Mouse (Mus musculus) Muller cell, postnatal 12 days (primary cell): ENCODE measurements around the gene Nucb1.
"Not testable (repeated sequence)": the region's sequence is repeated elsewhere in the genome, so short reads cannot be mapped to it uniquely, and the experiment has no call there.

Source experiments
- DNase-seq: peaks from one replicate; pipeline ENCODE4 v3.0.0-alpha.2; 2015; ENCODE audit errors: inconsistent ontology term

The Nucb1 gene

DNA sequence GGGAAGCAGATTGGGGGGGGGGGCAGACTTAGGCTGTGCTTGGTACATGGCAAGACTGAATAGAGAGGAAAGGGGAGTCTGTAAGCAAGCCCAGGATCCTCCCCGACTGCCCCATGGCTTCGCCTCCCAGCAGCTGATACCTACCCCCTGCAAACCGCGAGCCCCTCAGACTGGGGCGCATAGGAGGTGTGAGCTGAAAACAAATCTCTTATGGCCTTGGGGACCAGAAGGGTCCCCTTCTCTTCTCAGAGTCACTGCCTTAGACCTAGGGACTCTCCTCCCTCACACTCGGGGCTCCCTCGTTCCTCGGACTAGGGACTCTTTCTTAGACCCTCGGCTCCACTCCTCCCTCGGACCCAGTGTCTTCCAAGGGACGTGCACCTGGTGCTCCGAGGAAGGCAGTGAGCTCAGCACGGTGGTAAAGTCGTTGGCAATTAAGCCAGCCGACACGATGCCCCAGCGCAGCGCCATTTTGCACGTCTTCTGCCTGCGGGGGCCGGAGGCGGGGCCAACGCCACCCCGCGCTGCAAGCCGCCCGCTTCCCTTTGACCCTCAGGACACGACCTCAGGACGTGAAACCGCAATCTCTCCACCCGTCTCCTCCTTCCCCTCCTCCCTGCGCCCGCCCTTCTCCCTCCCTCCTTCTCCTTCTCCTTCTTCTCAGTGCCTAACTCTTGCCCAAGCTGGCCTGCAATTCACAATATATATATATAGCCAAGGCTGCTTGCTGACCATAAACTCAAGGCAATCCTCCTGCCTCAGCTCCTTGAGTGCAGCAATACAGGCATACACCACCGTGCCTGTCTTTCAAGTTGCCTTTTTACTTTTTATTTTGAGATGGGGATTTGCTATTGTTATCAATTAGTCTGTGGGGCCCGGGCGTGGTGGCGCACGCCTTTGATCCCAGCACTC lies 21.7 kb downstream of the Nucb1 start, which contains the start of gene Dhdh:
Dhdh (minus strand) TSS at position 513 of the 912 bp plus-strand sequence.
- no peak for DNase-seq

DNA sequence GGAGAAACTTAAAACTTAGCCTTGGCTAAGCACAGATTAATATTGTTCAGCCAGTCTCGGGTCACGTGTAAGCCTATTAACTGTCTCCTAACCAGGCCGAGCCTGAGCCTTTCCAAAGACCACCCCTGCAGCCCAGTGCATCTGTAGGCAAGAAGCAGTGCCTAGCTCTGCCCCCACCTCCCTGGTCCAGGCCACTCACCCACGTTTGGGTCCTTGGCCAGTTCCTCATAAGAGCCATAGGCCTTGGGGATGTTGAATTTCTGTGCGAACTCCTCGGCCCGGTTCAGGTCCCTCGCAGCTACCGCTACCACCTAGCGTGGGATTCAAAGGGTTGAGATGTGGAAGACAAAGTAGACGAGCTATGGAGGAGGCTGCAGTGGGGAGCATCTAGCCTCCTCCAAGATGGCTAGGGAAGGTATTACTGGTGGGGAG lies 22.3 kb downstream of the Nucb1 start:
- DNase-seq, result no peak

DNA sequence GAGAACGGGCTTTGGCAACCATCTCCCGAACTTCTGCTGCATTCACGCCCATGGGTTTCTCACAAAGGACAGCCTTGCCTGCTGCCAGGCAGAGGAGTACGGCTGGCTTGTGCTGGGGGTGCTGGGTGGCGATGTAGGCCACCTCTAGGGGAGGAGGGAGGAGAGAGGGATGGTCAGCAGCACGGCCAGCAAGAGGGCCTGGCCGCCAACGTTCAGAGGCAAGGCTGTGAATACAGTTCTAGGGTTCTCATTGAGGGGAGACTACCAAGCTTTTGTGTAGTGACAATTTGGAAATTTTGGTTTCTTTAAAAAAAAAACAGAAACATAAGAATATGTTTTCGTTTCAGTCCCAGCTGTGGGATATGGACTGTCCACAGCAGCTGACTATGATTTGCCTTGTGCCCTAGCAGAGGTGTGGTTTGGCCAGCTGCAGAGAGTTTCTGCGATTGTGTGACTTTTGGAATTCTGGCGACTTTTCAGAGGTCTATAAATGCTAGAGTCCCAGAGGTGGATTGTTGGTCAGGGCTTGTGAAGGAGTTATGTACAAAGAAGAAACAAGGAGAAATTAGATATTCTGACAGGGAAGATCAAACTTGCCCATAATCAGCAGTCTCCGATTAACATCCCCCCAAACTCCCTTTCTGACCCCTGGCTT lies 23.3 kb downstream of the Nucb1 start, which contains the start of gene Gm45808:
Gm45808 (minus strand) TSS at position 51 of the 655 bp plus-strand sequence.
- no peak for DNase-seq

DNA sequence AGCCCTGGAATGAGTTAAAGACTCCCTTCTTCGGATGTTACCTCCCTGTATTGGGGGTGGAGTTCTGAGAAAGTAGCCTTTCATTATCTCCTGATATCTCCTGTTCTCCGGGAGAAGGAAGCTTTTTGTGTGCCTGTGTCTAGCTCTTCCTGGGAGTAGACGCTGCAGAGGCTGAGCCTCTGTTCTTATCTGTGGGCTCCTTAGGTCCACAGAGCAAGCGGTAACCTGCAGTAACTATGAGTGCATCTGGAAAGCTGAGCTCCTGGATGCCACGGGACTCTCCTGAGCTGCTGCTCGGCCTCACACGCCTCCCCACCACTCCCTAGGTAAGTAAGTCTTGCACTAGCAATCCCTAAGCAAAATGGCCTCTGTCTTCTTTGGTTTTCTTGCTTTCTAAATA lies 24.0 kb downstream of the Nucb1 start:
- no peak for DNase-seq

DNA sequence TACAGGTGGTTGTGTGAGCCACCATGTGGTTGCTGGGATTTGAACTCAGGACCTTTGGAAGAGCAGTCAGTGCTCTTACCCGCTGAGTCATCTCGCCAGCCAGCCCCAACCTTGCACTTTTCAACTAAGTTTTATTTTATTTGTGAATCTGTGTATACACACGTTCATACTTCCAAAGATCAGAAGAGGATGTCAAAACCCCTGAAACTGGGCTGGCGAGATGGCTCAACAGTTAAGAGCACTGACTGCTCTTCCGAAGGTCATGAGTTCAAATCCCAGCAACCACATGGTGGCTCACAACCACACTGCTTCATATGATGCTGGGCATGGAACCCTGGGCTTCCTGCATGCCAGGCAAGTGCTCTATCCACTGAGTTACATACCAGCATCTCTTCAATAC lies 25.2 kb downstream of the Nucb1 start:
- DNase-seq, result not testable (repeated sequence)

DNA sequence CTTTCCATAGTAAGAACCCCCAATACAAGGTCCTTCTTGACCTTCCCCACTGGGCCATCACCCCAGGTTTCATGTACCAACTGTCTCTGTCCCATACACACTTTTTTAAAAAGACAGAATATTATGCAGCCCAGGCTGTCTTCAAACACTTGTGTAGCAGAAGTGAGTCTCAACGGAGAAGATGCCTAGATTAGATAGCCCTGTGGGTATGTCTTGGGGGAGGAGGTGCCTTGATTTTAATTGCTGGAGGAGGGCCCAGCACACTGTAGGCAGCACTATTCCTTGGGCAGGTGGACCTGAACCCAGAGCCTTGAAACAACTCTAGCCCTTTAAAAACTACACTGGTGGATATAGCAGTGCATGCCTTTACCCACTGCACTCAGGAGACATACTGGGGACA lies 28.0 kb downstream of the Nucb1 start:
- no peak for DNase-seq

DNA sequence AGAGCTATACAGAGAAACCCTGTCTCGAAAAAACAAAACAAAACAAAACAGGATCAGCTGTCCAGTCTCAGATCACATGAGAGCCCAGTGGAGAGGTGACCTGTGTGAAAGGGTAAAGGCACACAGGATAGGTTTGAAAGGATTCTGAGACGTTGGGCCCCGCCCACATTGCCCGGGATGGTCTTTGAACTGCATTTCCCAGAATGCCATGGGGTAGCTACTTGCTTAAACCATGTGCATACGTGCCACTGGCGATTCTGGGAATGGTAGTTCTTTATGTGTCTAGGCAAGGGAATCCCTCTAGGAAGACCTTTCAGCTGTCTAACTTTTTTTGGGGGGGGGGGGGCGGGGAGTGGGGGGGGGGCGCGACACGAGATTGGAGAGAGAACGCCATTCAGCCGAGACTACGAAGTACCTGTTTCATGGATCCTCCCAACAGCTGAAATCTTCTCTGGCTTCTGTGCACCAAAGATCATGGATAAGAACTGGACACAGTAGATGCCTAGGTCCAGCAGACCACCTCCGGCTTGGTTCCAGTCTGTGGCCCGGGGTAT lies 28.8 kb downstream of the Nucb1 start, which contains the start of gene Tulp2:
Tulp2 (plus strand) TSS at position 504 of the 554 bp plus-strand sequence.
- DNase-seq, result peak; percentile 50

DNA sequence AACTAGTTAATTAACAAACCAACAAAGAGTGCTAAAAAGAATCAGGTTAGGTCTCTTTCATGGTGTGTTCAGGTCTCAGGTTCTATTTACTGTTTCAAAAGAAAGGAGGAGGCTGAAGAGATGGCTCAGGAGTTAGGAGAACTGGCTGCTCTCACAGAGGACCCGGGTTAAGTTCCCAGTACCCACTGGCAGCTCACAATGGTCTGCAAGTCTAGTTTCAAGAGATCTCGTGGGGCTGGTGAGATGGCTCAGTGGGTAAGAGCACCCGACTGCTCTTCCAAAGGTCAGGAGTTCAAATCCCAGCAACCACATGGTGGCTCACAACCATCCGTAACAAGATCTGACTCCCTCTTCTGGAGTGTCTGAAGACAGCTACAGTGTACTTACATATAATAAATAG lies 29.9 kb downstream of the Nucb1 start:
- DNase-seq, result not testable (repeated sequence)

DNA sequence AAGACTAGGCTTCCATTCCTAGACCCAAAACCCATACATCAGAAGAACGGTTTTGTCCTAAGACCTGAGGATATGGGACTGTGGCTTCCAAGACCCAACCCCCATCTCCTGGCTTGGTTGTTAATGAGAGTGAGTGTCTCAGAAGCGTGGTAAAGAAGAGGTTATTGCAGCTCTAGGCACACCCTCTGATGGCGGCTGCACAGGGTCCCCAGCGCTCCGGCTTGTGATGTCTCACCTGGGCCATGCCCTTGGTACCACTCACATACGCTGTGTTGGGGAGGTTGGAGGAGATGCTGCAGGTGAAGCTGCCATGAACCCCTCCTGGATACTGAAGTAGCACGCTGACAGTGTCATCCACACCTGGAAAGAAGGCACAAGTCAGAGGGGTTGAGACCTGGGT lies 31.4 kb downstream of the Nucb1 start:
- DNase-seq, result no peak

DNA sequence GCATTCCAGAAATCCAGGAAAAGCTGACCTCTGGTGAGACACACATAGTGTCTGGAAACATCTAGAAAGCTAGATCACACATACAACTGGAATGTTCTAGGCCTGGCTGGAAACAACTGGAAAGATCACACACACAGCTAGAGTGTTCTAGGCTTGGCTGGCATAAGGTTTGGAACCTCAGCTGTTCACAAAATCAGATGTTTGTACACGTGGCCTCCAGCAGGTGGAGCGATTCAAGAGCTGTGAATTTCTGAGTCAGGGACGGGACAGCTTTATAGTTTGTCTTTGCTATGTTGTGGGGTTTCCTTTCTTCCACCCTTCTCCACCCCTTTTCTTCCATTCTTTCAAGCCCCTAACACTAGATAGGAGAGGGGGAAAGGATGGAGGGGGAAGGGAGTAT lies 33.2 kb downstream of the Nucb1 start:
- peak; percentile 62 for DNase-seq

DNA sequence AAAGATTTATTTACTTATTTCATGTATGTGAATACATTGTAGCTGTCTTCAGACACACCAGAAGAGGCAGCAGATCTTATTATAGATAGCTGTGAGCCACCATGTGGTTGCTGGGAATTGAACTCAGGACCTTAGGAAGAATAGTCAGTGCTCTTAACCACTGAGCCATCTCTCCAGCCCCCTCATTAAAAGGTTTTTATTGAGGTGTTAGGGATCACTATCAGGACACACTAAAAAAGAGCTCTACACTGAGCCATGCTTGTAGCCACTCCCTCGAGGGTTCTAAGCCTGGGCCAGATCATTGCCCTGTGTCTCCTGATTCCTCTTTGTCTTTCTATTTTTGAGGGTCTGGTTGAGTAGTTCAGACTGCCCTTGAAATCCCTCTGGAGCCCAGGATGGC lies 33.8 kb downstream of the Nucb1 start:
- DNase-seq, result no peak

DNA sequence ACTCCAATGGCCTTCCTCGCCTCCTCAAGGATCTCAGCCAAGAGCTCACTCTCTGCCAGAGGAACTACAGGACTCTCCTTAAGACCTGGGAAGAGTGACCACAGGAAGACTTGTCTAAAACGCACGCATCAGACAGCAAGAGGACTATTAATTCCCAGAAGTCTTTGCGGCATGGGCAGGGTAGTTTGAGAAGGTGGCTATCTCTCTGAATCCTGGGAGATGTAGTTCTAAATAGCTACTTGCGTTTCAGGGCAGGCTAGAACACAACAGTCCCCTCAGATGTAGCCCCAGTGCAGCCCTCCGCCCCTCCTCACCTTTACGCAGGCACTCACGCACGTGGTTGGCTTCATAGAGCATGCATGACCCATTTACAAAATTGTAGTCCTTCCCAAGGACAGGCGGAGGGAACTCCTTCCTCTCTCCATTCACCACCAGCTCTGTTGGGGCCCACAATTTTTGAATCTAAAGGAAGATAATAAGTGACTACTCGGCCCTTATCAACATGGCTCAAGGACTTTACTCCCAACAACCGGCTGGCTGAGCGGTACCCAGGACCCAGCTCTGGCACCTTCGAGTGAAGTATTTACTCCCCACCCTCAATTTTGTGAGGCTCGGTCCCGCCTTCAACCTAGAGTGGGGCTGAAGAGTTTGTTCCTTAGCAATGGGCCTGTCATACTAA lies 34.8 kb downstream of the Nucb1 start:
- no peak for DNase-seq

DNA sequence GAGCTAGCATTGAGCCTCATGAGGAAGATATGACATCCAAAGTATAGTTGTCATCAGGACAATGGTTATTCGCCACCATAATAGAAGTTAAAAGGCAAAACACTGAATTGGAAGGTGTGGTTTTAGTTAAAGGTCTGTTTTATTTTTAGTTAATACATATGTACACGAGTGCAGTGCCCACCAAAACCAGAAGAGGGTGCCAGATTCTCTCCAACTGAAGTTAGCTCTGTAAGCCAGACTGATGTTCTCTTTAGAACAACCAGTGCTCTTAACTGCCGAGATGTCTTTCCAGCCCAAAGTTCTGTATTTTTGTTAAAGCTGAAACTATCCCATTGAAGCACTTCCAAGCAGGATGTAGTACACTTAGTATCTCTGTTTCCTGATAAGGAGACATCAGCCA lies 39.3 kb downstream of the Nucb1 start:
- peak; percentile 36 for DNase-seq

DNA sequence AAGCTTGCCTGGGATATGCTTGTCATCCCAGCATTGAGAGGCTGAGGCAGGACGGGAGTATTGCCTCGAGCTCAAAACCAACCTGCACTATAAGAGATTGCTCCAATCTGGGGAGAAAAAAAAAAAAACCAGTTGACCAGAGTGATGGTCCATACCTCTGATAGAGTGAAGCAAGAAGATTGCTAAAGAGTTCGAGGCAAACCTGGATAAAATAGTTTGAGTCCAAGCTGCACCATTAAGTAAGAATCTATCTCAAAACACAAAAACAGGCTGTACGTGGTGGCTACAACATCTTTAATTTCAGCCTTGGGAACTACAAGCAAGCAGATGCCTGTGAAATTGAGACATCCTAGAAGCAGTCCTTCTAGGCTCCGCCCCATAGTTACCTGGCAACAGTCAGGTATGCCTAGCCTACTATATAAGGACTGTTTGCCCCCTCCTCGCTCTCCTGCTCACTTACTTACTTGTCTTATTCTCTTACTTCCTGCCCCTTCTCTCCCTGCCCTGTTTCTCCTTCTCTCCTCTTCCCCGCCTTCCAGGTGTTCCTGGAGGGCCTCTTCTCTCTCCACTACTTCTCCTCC lies 43.0 kb downstream of the Nucb1 start:
- DNase-seq, result no peak

DNA sequence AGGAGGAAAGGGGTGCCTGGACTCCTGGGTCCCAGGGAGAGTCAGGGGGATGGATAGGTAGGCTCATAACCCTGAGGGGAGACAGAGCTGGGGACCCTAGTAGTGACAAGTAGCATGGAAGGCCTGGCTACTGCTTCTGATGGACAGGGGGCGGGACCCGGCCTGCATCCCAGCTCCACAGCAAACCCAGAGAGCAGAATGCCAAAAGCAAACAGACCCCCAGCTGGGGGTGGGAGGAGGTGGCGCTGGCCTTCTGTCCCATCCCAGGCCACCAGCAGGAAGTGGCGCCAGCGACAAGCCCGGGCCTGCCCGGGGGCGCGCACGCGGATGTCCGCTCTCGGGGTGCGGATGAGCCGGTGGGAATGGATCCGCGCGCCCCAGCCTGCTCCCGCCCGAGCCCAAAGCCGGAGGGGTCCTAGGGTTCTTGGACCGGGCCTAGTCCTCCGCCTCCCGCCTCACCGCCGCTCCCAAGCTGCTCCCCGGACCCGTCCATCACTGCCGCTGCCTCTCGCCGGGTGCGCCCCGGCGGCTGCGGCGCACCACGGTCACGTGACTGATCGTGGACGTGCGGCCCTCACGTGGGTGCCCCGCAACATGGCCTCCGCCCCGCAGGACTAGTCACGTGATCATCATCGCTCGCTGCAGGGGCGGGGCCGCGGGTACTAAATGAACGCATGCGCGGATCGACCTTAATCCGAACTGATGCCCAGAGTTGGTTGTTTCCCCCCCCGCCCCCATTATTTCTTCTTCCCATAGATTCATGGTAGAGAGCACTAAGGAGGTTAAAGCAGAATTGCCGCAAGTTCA lies 43.7 kb downstream of the Nucb1 start, which contains the start of gene Bax:
Bax (minus strand) TSS at position 616 of the 807 bp plus-strand sequence.
- peak; percentile 97 for DNase-seq

DNA sequence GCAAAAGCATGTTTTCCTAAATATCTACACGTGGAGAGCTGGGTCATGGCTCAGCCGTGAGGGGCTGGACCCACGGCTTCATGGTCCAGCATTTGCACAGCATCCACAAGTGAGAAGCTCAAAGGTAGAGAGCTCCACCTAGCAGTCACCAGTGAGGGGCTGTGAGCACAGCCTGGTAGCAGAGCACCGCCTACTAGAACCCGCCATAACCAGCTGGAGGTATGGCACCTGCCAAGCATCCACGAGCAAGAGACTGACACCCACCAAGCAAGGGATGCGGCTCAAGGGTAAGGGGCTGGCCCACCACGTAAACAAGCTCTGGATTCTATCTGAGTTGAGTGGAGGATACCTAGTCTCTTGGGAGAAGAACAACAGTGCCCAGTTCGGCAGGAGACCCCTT lies 44.7 kb downstream of the Nucb1 start:
- DNase-seq, result no peak

DNA sequence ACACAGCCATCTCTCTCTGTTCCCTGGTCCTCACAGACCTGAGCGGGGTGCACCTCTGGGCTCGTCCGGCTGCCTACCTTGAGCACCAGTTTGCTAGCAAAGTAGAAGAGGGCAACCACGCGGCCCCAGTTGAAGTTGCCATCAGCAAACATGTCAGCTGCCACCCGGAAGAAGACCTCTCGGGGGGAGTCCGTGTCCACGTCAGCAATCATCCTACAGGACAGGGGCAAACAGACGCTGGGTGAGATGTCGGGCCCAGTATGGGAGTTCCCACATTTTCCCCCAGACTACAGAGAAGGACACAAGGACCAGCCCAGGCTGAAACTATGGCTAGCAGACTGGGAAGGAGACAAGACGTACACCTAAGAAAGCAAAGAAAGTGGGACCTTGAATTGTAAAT lies 45.1 kb downstream of the Nucb1 start:
- no peak for DNase-seq

DNA sequence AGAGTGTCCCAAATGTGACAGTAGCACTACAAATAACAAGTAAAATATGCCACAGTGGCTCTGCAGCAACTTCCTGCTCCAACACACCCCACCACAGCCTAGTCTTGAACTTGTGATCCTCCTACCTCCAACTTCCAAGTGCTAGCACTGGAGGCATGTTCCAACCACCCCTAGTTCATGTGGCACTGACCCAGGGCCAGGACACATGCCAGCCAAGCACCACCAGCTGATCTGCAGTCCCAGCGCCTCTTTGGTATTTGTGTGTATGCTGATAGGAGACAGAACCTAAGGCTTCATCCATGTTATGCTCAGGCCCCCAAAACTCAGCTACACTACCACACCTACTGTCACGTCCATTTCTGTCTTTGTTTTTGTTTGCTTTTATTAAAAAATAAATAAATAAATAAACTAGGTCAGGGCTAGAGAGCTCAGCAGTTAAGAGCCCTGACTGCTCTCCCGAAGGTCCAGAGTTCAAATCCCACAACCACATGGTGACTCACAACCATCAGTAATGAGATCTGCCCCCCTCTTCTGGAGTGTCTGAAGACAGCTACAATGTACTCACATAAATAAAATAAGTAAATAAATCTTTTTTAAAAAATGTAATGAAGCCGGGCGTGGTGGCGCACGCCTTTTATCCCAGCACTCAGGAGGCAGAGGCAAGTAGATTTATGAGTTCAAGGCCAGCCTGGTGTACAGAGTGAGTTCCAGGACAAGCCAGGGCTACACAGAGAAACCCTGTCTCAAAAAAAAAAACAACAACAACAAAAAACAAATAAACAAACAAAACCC lies 46.0 kb downstream of the Nucb1 start:
- DNase-seq, result no peak

DNA sequence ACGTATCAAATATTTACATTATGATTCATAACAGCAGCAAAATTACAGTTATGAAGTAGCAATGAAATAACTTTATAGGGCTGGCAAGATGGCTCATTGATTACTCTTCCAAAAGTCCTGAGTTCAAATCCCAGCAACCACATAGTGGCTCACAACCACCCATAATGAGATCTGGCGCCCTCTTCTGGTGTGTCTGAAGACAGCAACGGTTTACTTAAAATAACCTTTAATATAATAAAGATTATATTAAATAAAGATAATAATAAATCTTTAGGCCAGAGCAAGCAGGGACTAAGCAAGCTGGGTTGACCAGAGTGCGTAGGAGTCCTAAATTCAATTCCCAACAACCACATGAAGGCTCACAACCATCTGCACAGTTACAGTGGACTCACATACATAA lies 47.3 kb downstream of the Nucb1 start:
- DNase-seq, result not testable (repeated sequence)

DNA sequence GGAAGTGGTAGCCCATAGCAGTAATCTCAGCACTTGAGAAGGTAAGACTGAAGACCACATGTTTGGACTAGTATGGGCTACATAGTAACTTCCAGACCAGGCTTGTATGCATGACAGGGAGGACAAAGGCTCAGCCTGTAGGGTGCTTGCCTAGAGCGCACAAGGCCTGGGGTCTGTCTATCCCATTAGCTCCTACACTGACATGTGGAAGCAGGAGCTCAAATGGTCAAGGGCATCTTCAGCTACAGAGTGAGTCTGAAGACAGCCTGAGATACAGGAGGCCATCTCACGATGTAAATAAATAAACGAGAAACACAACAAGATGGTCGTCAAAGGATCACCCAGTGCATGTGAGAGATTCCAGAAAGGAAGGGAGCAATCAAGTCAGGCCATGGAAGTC lies 47.9 kb downstream of the Nucb1 start:
- no peak for DNase-seq
